Mouse (Mus musculus) cortical plate, adult 2 months (tissue): ENCODE data around the gene Pard3b. TPM values are rescaled to one million over a fixed set of nuclear protein-coding genes. Genes with fewer than 3 reads are reported as not detected.

Source experiments
- H3K27ac ChIP-seq: fragments of 200-500 bp; 2 replicates; pipeline ENCODE4 v1.5.1; 2012; ENCODE audit warnings: low read length, control low read depth, inconsistent platforms; ENCODE audit not compliant: insufficient read depth
- H3K4me1 ChIP-seq: fragments of 200-500 bp; 2 replicates; pipeline ENCODE4 v1.6.1; 2011; ENCODE audit warnings: low read length; ENCODE audit not compliant: control insufficient read depth, insufficient read depth
- H3K4me3 ChIP-seq: fragments of 200-500 bp; 2 replicates; pipeline ENCODE4 v1.5.1; 2011; ENCODE audit warnings: mild to moderate bottlenecking, low read length, control low read depth; ENCODE audit not compliant: insufficient read depth
- CTCF ChIP-seq: fragments of 200-500 bp; IDR thresholded peaks from 2 replicates; pipeline ENCODE4 v1.5.1; 2011; ENCODE audit warnings: mild to moderate bottlenecking, control low read depth, low read length; ENCODE audit not compliant: insufficient read depth; ENCODE audit errors: extremely low read depth
- POLR2A ChIP-seq: fragments of 200-500 bp; IDR thresholded peaks from 2 replicates; pipeline ENCODE4 v1.6.1; 2011; ENCODE audit warnings: mild to moderate bottlenecking, low read length, control low read depth; ENCODE audit not compliant: insufficient read depth; ENCODE audit errors: extremely low read depth
- polyA plus RNA-seq: library from polyadenylated mRNA; depleted of rRNA; stranded (reverse); fragments of >200 nt; gene quantifications from 2 replicates; pipeline ENCODE4 v1.2.3, GENCODE M21; 2012

The Pard3b gene
- polyA plus RNA-seq, 1 experiment, result 1.3 TPM

DNA sequence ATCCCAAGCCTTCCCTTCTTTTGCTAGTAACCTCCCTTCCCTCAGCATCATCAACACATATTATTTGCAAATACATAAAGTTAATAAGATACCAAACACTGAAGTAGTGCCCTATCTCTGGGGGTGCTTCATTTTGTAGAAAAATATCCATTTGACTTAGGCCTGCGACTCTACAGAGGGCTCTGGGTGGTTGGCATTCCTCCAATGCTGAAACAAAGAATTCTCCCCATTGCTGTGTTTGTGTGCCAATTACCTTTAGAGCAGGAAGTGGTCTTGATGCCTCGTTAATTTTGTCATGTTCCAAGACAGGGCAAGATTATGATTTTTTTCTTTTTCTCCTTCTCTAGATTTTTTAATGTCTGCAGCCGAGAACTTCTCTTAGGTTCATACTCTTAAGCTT is 637.8 kb downstream of the Pard3b start:
- H3K4me3 ChIP-seq, result no peak overlapping the region
- no peak for TF ChIP-seq POLR2A
- no peak for TF ChIP-seq CTCF
- H3K4me1 ChIP-seq, result no peaks in the 10 kb centered on the region
- H3K27ac ChIP-seq, result no peak overlapping the region

- H3K27ac ChIP-seq, result no peak overlapping the region
- TF ChIP-seq POLR2A, result no peak
- no peak for TF ChIP-seq CTCF
- no peak overlapping the region for H3K4me3 ChIP-seq
- no peaks in the 10 kb centered on the region for H3K4me1 ChIP-seq
Observed at GRCm38 (mm10) chr1:62278586-62278985, 640.0 kb downstream of the Pard3b start.

GRCm38 (mm10) chr1:62280586-62280985 is 642.0 kb downstream of the Pard3b start:
- H3K27ac ChIP-seq, result no peak overlapping the region
- H3K4me3 ChIP-seq, result no peak overlapping the region
- H3K4me1 ChIP-seq, result no peaks in the 10 kb centered on the region
- TF ChIP-seq CTCF (no peak), POLR2A (no peak)

DNA sequence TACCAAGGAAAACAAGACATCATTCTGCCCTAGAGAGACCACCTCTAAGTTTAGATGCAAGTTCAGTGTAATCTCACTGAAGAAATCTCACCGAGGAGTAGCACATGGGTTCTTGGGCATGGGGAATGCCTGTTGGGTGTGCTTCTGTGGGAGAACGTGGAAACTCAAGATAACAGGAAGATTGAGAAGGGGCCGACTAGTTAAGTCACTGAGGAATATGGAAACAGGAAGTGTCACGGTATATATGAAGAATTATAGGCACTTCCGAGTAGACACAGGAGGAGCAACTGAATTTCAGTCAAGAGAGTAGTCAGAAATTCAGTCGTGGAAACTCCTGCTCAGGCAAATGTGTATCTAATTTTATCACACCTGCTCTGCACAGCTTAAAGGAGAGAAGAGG is 644.2 kb downstream of the Pard3b start:
- TF ChIP-seq CTCF (no peak), POLR2A (no peak)
- Histone ChIP-seq H3K4me3 (no peak overlapping the region), H3K4me1 (no peaks in the 10 kb centered on the region), H3K27ac (no peak overlapping the region)

GRCm38 (mm10) chr1:62283624-62284023 is 645.0 kb downstream of the Pard3b start:
- TF ChIP-seq CTCF (no peak), POLR2A (no peak)
- no peaks in the 10 kb centered on the region for H3K4me1 ChIP-seq
- H3K4me3 ChIP-seq, result no peak overlapping the region
- no peak overlapping the region for H3K27ac ChIP-seq

DNA sequence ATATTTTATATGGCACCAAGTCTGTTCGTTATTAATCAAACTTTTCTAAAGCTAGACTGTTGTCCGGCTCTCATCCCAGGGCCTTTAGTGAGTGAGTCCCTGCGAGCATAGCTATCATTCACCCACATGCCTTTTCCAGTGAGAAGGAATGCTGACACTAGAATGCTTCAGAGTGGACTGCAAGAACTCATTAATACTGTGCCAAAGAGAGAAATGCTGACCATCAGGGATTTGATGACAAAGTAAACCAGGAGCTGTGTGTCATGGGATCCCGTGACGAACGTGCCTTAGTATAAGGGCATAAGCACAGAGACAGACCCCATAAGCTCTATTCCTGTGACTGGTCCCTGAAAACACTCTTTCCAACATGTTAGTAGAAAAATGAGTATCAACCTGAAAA is 670.8 kb downstream of the Pard3b start:
- Histone ChIP-seq H3K4me1 (no peaks in the 10 kb centered on the region), H3K27ac (no peak overlapping the region), H3K4me3 (no peak overlapping the region)
- TF ChIP-seq CTCF (no peak), POLR2A (no peak)

GRCm38 (mm10) chr1:62325237-62325636 is 686.6 kb downstream of the Pard3b start:
- Histone ChIP-seq H3K4me1 (no peaks in the 10 kb centered on the region), H3K4me3 (no peak overlapping the region), H3K27ac (no peak overlapping the region)
- TF ChIP-seq POLR2A (no peak), CTCF (no peak)

GRCm38 (mm10) chr1:62327743-62328142 is 689.1 kb downstream of the Pard3b start:
- Histone ChIP-seq H3K4me3 (no peak overlapping the region), H3K4me1 (no peaks in the 10 kb centered on the region), H3K27ac (no peak overlapping the region)
- TF ChIP-seq POLR2A (no peak), CTCF (no peak)

GRCm38 (mm10) chr1:62328808-62329207 is 690.2 kb downstream of the Pard3b start:
- H3K4me3 ChIP-seq, result no peak overlapping the region
- H3K4me1 ChIP-seq, result no peaks in the 10 kb centered on the region
- no peak for TF ChIP-seq CTCF
- TF ChIP-seq POLR2A, result no peak
- no peak overlapping the region for H3K27ac ChIP-seq

- Histone ChIP-seq H3K27ac (no peak overlapping the region), H3K4me1 (no peaks in the 10 kb centered on the region), H3K4me3 (no peak overlapping the region)
- TF ChIP-seq CTCF, result no peak
- no peak for TF ChIP-seq POLR2A
Observed at GRCm38 (mm10) chr1:62333016-62333415, 694.4 kb downstream of the Pard3b start.

DNA sequence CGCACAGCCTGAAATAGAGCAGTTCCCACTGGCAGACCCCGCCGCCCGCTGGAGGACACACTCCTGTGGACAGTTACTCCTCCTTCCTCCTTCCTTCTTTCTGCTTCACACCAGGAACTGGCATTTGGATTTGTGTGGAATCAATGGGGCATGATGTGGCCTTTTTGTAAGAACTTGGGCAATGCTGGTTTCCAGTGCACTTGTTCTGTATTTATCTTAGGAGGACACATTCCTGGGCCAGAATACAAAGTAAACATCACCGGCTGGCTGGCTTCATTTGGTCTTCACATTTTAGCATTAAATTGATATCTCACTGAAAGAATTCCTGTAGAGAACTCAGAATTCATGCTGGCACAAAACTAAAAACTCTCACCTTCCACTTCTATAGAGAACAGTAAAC is 695.6 kb downstream of the Pard3b start:
- no peak overlapping the region for H3K27ac ChIP-seq
- no peak for TF ChIP-seq POLR2A
- TF ChIP-seq CTCF, result no peak
- no peaks in the 10 kb centered on the region for H3K4me1 ChIP-seq
- no peak overlapping the region for H3K4me3 ChIP-seq
